Mouse (Mus musculus) CH12.LX (cell line): ENCODE data around the gene Noxo1. TPM values are rescaled to one million over a fixed set of nuclear protein-coding genes. Genes with fewer than 3 reads are reported as not detected.

ENCODE experiments used
- DNase-seq: peaks from one replicate; pipeline ENCODE4 v3.0.0-alpha.2; 2013; ENCODE audit errors: extremely low read depth
- H3K27ac ChIP-seq: 2 replicates; pipeline ENCODE4 v1.5.1; 2012; ENCODE audit warnings: low read depth, mild to moderate bottlenecking, control low read depth, moderate library complexity; ENCODE audit not compliant: insufficient read depth
- H3K27me3 ChIP-seq: replicated peaks from 2 replicates; pipeline ENCODE3; 2012; ENCODE audit warnings: inconsistent platforms
- H3K36me3 ChIP-seq, 2 experiments: replicated peaks in 1 of 2; 2 replicates each; pipeline versions ENCODE3 to v1.6.1; 2012; ENCODE audit warnings: inconsistent platforms in 1 of 2, low read length in 1 of 2, mild to moderate bottlenecking in 1 of 2, mixed read lengths in 1 of 2, moderate library complexity in 1 of 2; ENCODE audit not compliant: control insufficient read depth in 1 of 2, insufficient read depth in 1 of 2
- H3K4me1 ChIP-seq, 2 experiments: 2 replicates each; pipeline ENCODE4 v1.6.1; 2012; ENCODE audit warnings: inconsistent platforms in 1 of 2, moderate library complexity in 1 of 2; ENCODE audit not compliant: insufficient read depth in 2 of 2, control insufficient read depth in 1 of 2
- H3K4me2 ChIP-seq: 2 replicates; pipeline ENCODE4 v1.6.1; 2012; ENCODE audit warnings: low read depth, mild to moderate bottlenecking, control low read depth; ENCODE audit not compliant: poor library complexity, insufficient read depth, severe bottlenecking
- H3K4me3 ChIP-seq, 3 experiments: fragments of 150-350 bp in 1 of 3; sonication (generic) in 1 of 3; replicated peaks in 1 of 3; 2 replicates each; pipeline versions ENCODE3 to v1.5.1; 2011 to 2012; ENCODE audit warnings: low read depth in 2 of 3, low read length in 2 of 3, mild to moderate bottlenecking in 2 of 3, moderate library complexity in 2 of 3, control low read depth in 1 of 3, improper control_type of control experiment in 1 of 3, inconsistent platforms in 1 of 3, mixed read lengths in 1 of 3; ENCODE audit not compliant: poor library complexity in 1 of 3
- H3K79me2 ChIP-seq: replicated peaks from 2 replicates; pipeline ENCODE4 v1.6.1; 2012; ENCODE audit warnings: mild to moderate bottlenecking, moderate library complexity; ENCODE audit not compliant: control insufficient read depth, poor library complexity, insufficient read depth, severe bottlenecking; ENCODE audit errors: extremely low read depth
- H3K9ac ChIP-seq: 2 replicates; pipeline ENCODE4 v1.6.1; 2012; ENCODE audit warnings: low read depth, mild to moderate bottlenecking, control low read depth, moderate library complexity; ENCODE audit not compliant: insufficient read depth
- H3K9me3 ChIP-seq: replicated peaks from 2 replicates; pipeline ENCODE3; 2012; ENCODE audit warnings: low read length, inconsistent platforms, mixed read lengths
- CHD1 ChIP-seq: IDR thresholded peaks from 2 replicates; pipeline ENCODE4 v1.6.1; 2012; ENCODE audit warnings: low read depth, low read length, improper control_type of control experiment, inconsistent platforms
- CHD2 ChIP-seq: IDR thresholded peaks from 2 replicates; pipeline ENCODE4 v1.6.1; 2011; ENCODE audit warnings: low read length, improper control_type of control experiment
- CTCF ChIP-seq, 2 experiments: IDR thresholded peaks in 1 of 2; conservative IDR thresholded peaks in 1 of 2; 2 replicates each; pipeline ENCODE4 v1.5.1; 2011 to 2012; ENCODE audit warnings: low read depth in 2 of 2, low read length in 2 of 2, improper control_type of control experiment in 1 of 2, inconsistent platforms in 1 of 2, mild to moderate bottlenecking in 1 of 2, moderate library complexity in 1 of 2
- E2F4 ChIP-seq: IDR thresholded peaks from 2 replicates; pipeline ENCODE4 v1.6.1; 2011; ENCODE audit warnings: low read depth, low read length, improper control_type of control experiment; ENCODE audit not compliant: insufficient replicate concordance
- ELF1 ChIP-seq: IDR thresholded peaks from 2 replicates; pipeline ENCODE4 v1.6.1; 2014; ENCODE audit warnings: low read depth, mild to moderate bottlenecking, inconsistent platforms, low read length, improper control_type of control experiment
- ETS1 ChIP-seq: conservative IDR thresholded peaks from 2 replicates; pipeline ENCODE4 v1.6.1; 2012; ENCODE audit warnings: low read depth, mild to moderate bottlenecking, inconsistent platforms, low read length, improper control_type of control experiment, moderate library complexity
- GABPA ChIP-seq: IDR thresholded peaks from 2 replicates; pipeline ENCODE4 v1.6.1; 2012; ENCODE audit warnings: low read depth, low read length, improper control_type of control experiment, inconsistent platforms; ENCODE audit not compliant: insufficient replicate concordance
- PAX5 ChIP-seq: IDR thresholded peaks from 2 replicates; pipeline ENCODE4 v1.6.1; 2012; ENCODE audit warnings: low read length, inconsistent platforms, mixed read lengths
- POLR2A ChIP-seq: IDR thresholded peaks from 2 replicates; pipeline ENCODE4 v1.6.1; 2011; ENCODE audit warnings: low read depth, mild to moderate bottlenecking, improper control_type of control experiment, low read length
- POLR2AphosphoS2 ChIP-seq: IDR thresholded peaks from 2 replicates; pipeline ENCODE4 v1.6.1; 2011; ENCODE audit warnings: low read depth, low read length, improper control_type of control experiment
- RCOR1 ChIP-seq: conservative IDR thresholded peaks from 2 replicates; pipeline ENCODE4 v1.6.1; 2012; ENCODE audit warnings: low read depth, mild to moderate bottlenecking, inconsistent platforms, low read length, improper control_type of control experiment
- SIN3A ChIP-seq: IDR thresholded peaks from 2 replicates; pipeline ENCODE4 v1.6.1; 2012; ENCODE audit warnings: low read length, improper control_type of control experiment, inconsistent platforms
- SMC3 ChIP-seq: IDR thresholded peaks from 2 replicates; pipeline ENCODE4 v1.6.1; 2011; ENCODE audit warnings: low read depth, low read length, improper control_type of control experiment
- TBP ChIP-seq: conservative IDR thresholded peaks from 2 replicates; pipeline ENCODE4 v1.6.1; 2011; ENCODE audit warnings: low read depth, low read length, improper control_type of control experiment
- TCF12 ChIP-seq: IDR thresholded peaks from 2 replicates; pipeline ENCODE4 v1.6.1; 2014; ENCODE audit warnings: low read depth, mild to moderate bottlenecking, inconsistent platforms, low read length, improper control_type of control experiment
- USF1 ChIP-seq: IDR thresholded peaks from 2 replicates; pipeline ENCODE4 v1.6.1; 2014; ENCODE audit warnings: low read depth, mild to moderate bottlenecking, inconsistent platforms, low read length, improper control_type of control experiment
- ZNF384 ChIP-seq: IDR thresholded peaks from 2 replicates; pipeline ENCODE4 v1.6.1; 2012; ENCODE audit warnings: low read depth, low read length, improper control_type of control experiment, inconsistent platforms
- dilution Hi-C: fragments of 300-500 bp; cut with MboI; formaldehyde crosslinking; loops from 2 replicates; pipeline ENCODE4 v1.14.3; 2020; ENCODE audit warnings: low sequenced_read_pairs; ENCODE audit not compliant: extremely low pct_unique_long_range_greater_than_20kb, extremely low pct_ligation_motif_present
- in situ Hi-C: fragments of 300-500 bp; cut with MboI; formaldehyde crosslinking; loops from 3 replicates; pipeline ENCODE4 v1.14.3; 2019; ENCODE audit warnings: low sequenced_read_pairs, low pct_ligation_motif_present, low pct_unique_long_range_greater_than_20kb, mixed read lengths
- polyA plus RNA-seq: library from polyadenylated mRNA; unstranded; fragments of >175 nt; gene quantifications from 2 replicates; pipeline ENCODE4 v1.2.1, GENCODE M21; 2012; ENCODE audit warnings: low read depth; ENCODE audit not compliant: insufficient read length
- total RNA-seq, 2 experiments: library from RNA; depleted of rRNA; stranded (reverse); fragments of 300-350 nt in 1 of 2; fragments of >200 nt in 1 of 2; gene quantifications; 2 replicates each; pipeline ENCODE4 v1.2.3; 2012 to 2014

Gene Noxo1
- total and polyA plus RNA-seq, 3 experiments: 0.47 to 2.5 (median 0.89) TPM

- Histone ChIP-seq H3K4me3 (no peak overlapping the region), H3K9ac (no peak overlapping the region), H3K9me3 (no peaks in the 10 kb centered on the region), H3K4me1 (peaks cover 0 to 24% of the 10 kb centered on the region in 2 experiments; a peak in 2 of 4 replicates), H3K27me3 (no peaks in the 10 kb centered on the region), H3K36me3 (peaks cover 0 to 7% of the 10 kb centered on the region in 2 experiments), H3K4me2 (no peak overlapping the region), H3K79me2 (0 out of 2 replicates have a peak, but pooled peaks cover under 1% of the 10 kb centered on the region), H3K27ac (no peak overlapping the region)
- dilution Hi-C loops (no loop called here), in situ Hi-C loops (no loop called here)
- DNase-seq: no peak
- TF ChIP-seq RCOR1 (no peak), TCF12 (no peak), SMC3 (no peak), CHD2 (no peak), TBP (no peak)
These were observed 33.0 kb downstream of the Noxo1 start for GRCm38 (mm10) chr17:24729067-24729466.

- in situ Hi-C loops: no loop called here
- no peaks in the 10 kb centered on the region for H3K27me3 ChIP-seq
- H3K36me3 ChIP-seq: peaks cover 0 to 7% of the 10 kb centered on the region in 2 experiments
- no peak overlapping the region for H3K4me2 ChIP-seq
- H3K27ac ChIP-seq: no peak overlapping the region
- no peak overlapping the region for H3K9ac ChIP-seq
- TF ChIP-seq POLR2A: no peak
- no peak for TF ChIP-seq POLR2AphosphoS2
- no peak for TF ChIP-seq USF1
- TF ChIP-seq ETS1: no peak
- no peak for TF ChIP-seq SMC3
- no peak for TF ChIP-seq SIN3A
- TF ChIP-seq ZNF384: no peak
- TF ChIP-seq PAX5: no peak
- no peak for TF ChIP-seq CTCF (conservative IDR thresholded peaks at IDR 0.05 in 1 of 2, IDR thresholded peaks at IDR 0.05 in 1 of 2; ENCODE audit: low read depth in 2 of 2, low read length in 2 of 2)
- no peak for TF ChIP-seq TBP
- no peak for TF ChIP-seq E2F4
- no peak for TF ChIP-seq GABPA
- TF ChIP-seq ELF1: no peak
- no peak for TF ChIP-seq CHD1
- H3K79me2 ChIP-seq: no peaks in the 10 kb centered on the region
- H3K4me3 ChIP-seq: no peak overlapping the region
- peaks cover 4 to 28% of the 10 kb centered on the region in 2 experiments; a peak in 3 of 4 replicates for H3K4me1 ChIP-seq
- no peaks in the 10 kb centered on the region for H3K9me3 ChIP-seq
- dilution Hi-C loops: no loop called here
- DNase-seq: no peak
These were observed 34.8 kb downstream of the Noxo1 start for GRCm38 (mm10) chr17:24730787-24731186.
